Mouse (Mus musculus) kidney, postnatal 10 days (tissue): ENCODE results near the gene Med27.

ENCODE experiments used
- DNase-seq: peaks from one replicate; pipeline ENCODE4 v3.0.0; 2021; ENCODE audit warnings: mixed read lengths

The Med27 gene

DNA sequence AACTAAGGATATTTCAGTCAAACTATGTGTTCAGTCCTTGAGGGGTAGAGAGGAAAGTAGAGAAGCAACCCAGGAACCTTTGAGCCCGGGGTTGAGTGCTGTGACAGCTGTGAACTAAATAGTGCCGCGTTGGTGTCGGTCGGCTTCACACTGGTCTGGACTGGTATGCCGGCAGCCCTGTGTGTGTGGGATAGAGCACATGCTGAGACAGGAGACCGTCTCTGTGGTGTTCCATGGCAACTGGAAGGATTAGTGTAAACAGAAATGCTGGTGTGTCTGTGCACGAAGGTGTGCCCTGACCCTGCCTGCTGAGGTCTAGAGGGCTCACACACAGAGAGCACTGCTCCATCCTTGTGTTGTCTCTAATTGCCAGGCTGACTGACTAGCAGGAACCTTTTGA is 135.2 kb downstream of the Med27 start:
- no peak for DNase-seq

DNA sequence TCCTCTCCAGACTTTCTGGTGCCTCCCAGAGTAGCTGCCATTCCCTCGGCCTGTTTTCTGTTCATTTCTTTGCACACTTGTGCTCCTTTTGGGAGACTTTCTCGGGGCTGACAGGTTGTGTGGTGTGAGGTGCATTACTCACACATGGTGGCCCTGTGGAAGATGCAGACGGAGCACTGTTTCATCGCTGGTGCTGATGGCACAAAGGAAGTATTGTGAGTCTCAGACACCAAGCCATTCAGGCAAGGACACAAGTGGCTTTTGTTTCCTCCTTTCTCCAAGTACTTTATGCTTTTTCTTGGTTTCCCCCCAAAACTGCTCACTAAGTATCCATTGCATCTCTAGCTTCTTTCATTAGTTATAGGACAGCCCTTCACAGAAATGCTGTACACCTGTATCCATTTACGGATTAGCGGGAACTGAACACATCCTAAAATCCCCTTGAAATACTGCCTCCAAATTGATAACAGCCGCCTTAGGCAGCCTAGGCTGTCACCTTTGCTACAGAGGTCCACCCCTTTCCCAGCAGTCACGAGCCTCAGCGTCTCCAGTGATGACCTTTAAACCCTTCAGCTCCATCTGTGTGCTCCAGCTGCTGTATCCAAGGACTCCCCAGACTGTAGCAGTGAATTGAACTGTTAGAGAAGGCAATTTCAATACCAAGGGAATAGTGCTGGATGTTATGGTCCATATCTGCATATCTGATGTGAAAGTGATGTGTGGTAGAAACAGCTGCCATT is 136.5 kb downstream of the Med27 start:
- no peak for DNase-seq

DNA sequence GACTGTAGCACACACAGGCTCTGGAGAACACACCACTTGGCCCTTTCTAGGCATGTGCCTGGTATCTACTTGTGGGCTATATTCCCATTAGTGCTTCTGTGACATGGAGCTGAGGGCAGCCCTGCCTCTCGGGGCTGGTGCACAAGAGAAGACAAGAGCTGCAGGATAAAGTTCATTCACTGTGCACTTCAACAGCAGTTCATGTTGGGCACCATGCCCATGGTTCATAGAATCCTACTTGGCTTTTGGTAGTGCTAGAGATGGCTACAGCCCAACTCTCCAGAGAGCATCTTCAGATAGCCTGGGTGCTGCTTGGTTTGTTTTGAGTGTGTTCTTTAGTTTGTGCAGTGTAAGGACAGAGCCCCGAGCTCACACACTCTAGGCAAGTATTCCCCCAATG is 138.9 kb downstream of the Med27 start:
- peak; percentile 58 for DNase-seq

GRCm38 (mm10) chr2:29486491-29486890 is 139.9 kb downstream of the Med27 start:
- DNase-seq = no peak

DNA sequence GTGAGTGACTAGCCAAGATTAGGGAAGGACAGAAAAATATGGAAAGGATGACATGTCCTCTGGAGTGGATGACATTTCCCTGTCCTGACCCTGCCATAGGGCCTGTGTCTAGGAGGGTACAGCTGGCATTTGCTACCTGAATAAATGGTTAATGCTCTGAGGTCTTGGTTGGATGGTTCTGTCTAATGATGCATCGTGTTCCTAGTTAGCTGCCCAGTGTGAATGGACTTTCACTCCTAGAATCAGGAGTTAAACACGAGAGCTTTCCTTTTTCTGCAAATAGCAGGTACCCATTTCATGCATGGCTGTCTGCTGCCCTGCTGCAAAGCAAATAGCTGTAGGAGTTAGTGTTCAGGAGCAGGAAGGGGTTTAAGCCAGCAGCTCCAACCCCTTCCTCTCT is 141.0 kb downstream of the Med27 start:
- DNase-seq = peak; percentile 22

- DNase-seq = no peak
Observed at GRCm38 (mm10) chr2:29488379-29489236, 142.0 kb downstream of the Med27 start.

DNA sequence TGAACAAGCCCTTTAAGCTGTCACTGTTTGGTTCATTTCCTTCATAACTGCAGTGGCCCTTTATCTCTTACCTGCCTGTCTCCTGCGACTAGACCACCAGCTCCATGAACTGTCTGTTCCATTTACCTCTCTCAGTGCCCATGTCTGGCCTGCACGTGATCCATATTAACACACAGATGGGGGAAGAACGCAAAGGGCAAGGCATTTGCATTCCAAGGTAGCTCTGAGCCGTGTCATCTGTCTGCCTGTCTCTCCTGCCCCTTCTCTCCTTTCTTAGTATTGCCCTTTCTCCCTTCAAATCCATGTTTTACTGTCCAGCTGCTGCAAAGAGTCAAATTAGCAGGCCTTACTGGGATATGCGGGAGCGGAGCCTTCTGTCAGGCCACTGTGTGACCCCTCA is 145.0 kb downstream of the Med27 start:
- DNase-seq = peak; percentile 31

DNA sequence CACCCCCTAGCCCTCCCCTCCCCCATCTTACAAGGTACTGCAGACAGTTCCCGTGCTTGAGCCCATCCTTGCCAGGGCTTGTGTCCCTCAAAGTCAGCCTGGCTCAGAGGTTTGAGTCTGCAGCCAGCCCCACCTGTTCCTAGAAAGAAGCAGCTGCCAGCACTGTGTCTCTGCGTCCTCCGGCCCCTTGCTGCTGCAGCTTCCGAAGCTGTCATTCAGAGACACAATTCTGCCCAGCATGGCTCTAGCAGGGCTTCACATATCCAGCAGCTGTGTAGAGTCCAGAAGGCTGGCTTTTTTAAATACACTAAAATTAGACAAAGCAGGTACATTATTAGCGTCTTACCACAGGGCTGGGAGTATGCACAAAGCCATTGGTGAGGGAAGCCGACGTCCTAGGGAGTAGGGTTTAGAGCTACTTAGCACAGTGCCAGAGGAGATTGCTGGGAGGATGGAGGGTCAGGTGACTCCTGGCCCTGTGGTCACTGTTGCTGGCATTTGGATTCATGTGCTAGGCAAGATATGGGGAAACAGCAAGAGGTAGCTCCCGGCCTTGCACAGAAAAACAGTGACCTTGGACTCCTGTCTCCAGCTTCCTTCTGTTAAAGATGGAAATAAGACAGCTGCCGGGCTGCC is 146.9 kb downstream of the Med27 start:
- DNase-seq = peak; percentile 40

- peak; percentile 31 for DNase-seq
Observed at GRCm38 (mm10) chr2:29495271-29495670, 148.7 kb downstream of the Med27 start.

GRCm38 (mm10) chr2:29500601-29501350 is 154.2 kb downstream of the Med27 start:
- DNase-seq = no peak

- no peak for DNase-seq
Observed at GRCm38 (mm10) chr2:29501381-29501780, 154.8 kb downstream of the Med27 start.

DNA sequence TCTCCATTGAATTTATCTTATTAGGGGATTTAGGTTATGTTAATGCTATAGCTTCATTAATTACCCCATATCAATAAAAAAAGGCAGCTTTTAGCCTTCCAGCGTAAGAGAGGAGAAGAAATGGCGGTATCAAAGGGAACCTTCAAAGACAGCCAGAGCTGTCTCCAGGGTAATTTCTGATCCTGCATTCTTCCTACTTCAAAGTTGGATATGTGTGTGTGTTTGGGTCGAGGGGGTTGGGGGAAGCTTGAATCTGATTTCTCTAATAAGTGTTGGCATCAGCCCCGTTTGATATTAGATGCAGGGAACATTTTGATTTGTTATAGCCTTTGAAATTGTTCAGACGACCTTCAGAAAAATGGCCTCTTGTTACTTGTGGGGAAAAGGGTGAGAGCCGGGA is 158.2 kb downstream of the Med27 start:
- no peak for DNase-seq

DNA sequence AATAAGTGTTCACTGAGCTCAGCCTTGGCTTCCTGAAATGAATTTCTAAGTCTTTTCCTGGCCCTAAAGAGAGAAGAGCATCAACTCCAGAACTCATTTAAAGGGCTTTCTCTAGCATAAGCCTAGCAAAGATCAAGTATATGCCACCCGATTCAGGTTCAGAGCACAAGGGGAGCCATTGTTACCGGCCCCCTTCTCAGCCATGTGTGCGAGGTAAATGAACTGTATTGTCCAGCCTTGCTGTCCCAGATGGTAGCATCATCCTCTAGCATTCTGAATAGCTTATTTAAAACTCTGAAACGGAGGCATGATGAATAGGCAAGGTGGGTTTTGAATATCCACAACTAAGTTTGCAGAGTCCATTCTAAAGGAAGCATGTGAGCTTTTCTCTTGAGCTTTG is 159.8 kb downstream of the Med27 start:
- DNase-seq = no peak

GRCm38 (mm10) chr2:29513131-29513530 is 166.5 kb downstream of the Med27 start:
- DNase-seq = no peak

DNA sequence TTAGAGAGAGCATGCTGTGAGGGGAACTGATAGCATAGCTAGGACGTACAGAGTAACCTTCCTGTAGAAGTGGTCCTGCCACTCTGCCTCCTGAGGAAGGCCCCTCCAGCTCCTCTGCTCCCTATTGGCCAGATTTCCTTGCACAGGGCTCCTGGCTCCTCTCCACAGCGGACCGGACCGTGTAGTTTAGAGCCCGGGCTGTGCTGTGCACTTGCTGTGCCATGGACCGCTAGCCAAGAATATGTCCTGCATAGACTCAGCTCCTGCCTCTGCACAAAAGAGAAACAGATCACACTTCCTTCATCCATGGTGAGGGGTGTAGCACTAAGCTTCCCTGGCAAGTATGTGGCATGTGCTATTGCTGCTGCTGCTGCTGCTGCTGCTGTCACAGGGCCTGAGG is 168.2 kb downstream of the Med27 start:
- DNase-seq = no peak

DNA sequence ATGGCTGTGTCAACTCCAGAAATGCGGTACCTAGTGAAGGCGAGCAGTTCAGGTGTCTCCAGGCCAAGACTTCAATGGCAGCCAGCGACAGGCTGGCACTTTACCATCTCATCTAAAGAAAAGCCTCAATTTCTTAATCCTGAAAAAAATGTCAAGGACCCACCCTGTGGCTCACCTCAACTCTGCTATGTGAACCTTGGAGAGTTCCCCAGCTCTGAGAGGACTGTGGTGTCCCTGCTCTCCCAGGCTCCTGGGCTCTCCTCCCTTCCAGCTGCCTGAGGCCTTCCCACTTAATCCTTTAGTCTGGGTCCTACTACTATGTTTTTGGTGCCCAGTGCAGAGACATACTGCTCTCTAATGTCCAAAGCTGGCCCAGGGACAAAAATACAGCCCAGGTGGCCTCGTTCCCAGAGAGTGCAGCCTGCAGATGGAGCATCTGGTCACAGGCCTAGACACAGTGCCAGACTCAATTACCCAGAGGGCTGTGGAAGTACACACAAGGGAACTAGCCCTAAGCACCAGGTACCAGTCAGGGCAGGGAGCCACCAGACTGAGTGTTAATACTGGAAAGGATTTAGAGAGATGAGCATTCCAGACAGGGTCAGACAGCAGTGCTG is 169.3 kb downstream of the Med27 start:
- no peak for DNase-seq

DNA sequence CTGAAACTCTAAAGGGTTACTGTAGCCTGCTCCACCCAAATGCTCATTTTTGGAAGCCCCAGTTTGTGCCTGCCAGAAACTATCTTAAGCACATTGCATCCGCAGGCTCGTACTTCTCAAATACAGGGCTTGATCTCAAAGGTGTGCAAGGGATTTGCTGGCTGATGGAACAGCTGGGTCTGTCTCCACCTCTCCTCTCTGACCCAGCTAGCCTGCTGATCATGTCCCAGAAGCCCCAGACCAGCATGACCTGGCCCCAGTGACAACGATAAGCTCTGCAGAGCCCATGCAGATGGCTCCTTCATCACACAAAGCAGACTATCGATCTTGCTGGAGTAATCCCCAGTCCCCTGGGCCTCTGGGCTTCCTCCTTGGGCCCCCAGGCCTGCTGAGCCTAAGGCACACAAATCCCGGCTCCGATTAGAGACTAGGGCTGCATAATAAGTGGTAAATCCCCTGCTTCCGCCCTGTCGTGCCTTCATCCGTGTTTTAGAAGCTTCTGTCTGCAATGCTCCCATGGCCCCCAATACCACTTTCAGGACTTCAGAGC is 170.1 kb downstream of the Med27 start:
- no peak for DNase-seq

DNA sequence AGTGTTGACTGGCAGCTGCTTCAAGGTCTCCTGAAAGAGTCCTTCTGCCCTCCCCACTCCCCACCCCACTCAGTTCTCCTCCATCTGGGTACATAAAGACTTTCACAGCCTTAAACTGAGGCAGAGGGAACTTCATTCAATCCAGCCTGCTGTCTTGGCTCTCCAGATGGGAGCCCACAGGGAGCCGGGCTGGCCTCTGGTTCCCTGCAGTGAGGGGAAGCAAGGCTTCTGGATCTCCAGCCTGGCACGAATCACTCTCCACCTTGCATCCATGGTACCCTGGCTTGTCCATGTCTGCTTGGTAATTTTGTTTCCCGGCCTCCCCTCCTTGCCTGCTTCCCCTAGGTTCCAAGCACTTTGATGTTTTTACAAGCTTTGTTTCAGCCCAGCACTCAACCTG is 172.8 kb downstream of the Med27 start:
- DNase-seq = no peak

GRCm38 (mm10) chr2:29520206-29520605 is 173.6 kb downstream of the Med27 start:
- no peak for DNase-seq

GRCm38 (mm10) chr2:29521486-29521885 is 174.9 kb downstream of the Med27 start:
- peak; percentile 22 for DNase-seq

- DNase-seq = peak; percentile 74
Observed at GRCm38 (mm10) chr2:29523918-29524811, 177.5 kb downstream of the Med27 start.
